Mouse (Mus musculus) ovary, postnatal 14 days (tissue): ENCODE results near the gene Vmn1r188.
"Not testable (repeated sequence)": the region's sequence is repeated elsewhere in the genome, so short reads cannot be mapped to it uniquely, and the experiment has no call there.

ENCODE experiments used
- DNase-seq: peaks from one replicate; pipeline ENCODE4 v3.0.0; 2022; ENCODE audit warnings: low spot score

Gene Vmn1r188

GRCm38 (mm10) chr13:22084140-22084539, at the start of gene Vmn1r188:
Gene Vmn1r188 (plus strand): TSS chr13:22084440.
- not testable (repeated sequence) for DNase-seq

GRCm38 (mm10) chr13:22034443-22035266, 49.6 kb upstream of the Vmn1r188 start:
- DNase-seq, result no peak

DNA sequence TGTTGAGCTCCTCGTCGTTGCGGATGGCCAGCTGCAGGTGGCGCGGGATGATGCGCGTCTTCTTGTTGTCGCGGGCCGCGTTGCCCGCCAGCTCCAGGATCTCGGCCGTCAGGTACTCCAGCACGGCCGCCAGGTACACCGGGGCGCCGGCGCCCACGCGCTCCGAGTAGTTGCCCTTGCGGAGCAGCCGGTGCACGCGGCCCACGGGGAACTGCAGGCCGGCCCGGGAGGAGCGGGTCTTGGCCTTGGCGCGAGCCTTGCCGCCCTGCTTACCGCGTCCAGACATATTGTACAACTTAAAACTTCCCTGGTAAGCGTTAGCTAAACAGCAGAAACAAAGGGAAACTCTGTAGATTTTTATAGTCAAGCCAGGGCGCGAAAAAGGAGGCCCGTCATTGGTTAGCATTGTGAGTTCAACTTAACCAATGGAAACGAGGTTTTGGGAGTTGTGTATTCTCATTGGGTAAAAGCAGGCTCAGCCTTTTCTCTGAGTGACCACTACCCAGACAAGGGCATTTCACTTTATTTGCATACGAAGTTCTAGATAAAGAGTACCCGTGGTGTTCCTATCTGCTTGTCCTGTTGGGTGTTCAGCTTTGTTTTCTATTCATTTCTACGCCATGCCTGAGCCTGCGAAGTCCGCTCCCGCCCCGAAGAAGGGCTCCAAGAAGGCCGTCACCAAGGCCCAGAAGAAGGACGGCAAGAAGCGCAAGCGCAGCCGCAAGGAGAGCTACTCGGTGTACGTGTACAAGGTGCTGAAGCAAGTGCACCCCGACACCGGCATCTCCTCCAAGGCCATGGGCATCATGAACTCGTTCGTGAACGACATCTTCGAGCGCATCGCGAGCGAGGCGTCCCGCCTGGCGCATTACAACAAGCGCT, 48.7 kb upstream of the Vmn1r188 start, which contains the start of the genes Hist1h2ah and Hist1h2bk:
Gene Hist1h2ah (minus strand): TSS at position 302 of the 882 bp plus-strand sequence.
Gene Hist1h2bk (plus strand): TSS at position 604 of the 882 bp plus-strand sequence.
- peak; percentile 73 for DNase-seq

DNA sequence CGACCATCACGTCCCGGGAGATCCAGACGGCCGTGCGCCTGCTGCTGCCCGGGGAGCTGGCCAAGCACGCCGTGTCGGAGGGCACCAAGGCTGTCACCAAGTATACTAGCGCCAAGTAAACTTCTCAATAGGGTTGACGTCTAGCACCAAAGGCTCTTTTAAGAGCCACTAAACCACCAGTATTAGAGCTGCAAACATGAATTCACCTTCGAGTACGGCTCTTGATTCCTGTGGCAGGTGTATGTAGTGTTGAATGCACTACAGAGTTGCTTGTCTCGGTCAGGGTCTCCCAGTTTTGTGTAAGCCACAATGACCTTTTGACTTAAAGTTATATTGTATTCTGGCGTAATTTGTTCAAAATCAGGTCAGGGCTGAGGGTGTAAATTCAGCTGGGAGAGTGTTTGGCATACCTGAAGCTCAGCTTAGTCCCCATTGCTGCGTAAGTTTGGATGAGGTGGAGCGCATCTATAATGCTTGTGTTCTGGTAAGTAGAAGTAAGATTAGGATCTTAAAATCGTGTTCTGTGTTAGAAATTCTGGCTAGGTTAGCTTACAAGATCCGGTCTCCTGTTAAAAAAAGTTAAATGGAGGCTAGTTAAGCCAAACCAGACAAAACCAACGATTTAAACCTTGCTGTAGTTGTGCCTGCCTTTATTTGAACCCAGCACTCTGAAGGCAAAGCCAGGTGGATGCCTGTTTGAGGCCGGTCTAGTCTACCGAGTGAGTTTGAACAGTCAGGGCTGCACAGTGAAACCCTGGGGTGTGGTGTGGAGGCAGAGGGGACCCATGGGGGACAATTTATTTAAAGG, 47.9 kb upstream of the Vmn1r188 start:
- no peak for DNase-seq

DNA sequence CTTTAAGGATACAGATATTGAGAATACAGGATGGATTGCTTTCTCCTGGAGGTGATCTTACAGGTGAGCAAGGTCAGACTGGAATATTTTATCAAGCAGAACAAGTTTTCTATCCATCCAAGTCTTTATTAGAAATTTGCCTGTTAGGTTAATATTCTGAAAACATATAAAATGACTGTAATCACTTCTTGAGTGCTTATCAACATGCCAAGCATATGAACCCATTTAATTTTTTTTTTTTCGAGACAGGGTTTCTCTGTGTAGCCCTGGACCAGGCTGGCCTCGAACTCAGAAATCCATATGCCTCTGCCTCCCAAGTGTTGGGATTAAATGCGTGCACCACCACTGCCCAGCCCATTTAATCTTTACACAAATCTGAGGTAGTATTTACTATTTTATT, 47.3 kb upstream of the Vmn1r188 start:
- no peak for DNase-seq

GRCm38 (mm10) chr13:22037415-22037814, 46.8 kb upstream of the Vmn1r188 start:
- no peak for DNase-seq

- no peak for DNase-seq
These were observed 44.9 kb upstream of the Vmn1r188 start for GRCm38 (mm10) chr13:22039364-22039763.

- no peak for DNase-seq
These were observed 44.2 kb upstream of the Vmn1r188 start for GRCm38 (mm10) chr13:22039951-22040463.

GRCm38 (mm10) chr13:22040464-22041141, 43.6 kb upstream of the Vmn1r188 start:
- DNase-seq, result no peak

DNA sequence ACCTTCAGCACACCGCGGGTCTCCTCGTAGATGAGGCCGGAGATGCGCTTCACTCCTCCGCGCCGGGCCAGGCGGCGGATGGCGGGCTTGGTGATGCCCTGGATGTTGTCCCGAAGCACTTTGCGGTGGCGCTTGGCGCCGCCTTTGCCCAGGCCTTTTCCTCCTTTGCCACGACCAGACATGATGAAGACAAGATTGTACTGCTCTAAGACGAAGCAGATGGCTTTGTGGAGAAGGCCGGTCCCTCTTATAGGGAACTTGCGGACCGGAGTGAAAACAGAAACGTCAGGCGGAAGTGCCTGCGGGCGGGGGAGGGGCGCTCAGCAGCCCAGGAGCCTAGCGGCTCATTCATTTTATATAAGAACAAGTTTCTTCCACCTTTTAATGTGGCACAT, 43.1 kb upstream of the Vmn1r188 start, which contains the start of gene Hist1h4i:
Gene Hist1h4i (minus strand): TSS at position 221 of the 395 bp plus-strand sequence.
- peak; percentile 98 for DNase-seq

DNA sequence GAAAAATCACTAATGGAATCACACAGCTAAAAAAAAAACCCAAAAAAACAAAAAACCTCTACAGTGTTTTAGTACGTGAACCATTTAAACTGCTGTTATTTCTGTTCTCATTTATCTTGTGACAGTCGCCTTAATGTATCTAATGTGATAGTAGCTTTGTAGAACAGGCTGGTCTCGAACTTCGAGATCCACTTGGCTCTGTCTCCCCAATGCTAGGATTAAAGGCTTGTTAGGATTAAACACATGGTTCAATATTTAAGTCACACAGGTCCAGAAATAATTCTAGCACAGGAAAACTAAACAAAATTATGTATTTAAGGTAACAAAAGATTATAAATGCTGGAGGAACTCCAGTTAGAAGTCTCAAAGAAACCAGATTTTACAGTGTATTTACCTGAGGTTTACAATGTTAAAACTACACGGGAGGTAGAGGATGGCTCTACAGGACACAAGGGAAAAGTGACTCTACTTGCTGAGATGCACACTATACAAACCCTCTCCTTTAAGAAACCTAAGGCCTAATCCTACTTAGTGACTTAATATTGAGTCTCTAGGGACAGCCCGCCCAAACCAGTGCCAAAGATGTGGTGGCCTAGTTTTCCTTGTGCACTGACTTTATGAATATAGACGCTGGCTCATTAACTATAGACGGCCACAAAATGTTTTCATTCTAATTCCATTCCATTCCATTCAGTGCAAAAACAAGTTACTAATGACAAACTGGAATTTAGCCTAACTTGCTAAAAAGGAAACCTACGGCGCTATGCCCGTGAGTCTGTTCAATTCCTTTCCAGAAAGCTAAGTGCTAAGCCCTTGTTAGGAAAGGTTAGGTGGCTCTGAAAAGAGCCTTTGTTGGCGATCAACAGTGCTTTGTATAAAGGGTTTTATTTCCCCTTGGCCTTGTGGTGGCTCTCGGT, 42.3 kb upstream of the Vmn1r188 start:
- no peak for DNase-seq

GRCm38 (mm10) chr13:22042568-22043502, 41.4 kb upstream of the Vmn1r188 start, which contains the start of the genes Hist1h2ag and Hist1h2bj:
Gene Hist1h2ag (minus strand): TSS chr13:22042944.
Gene Hist1h2bj (plus strand): TSS chr13:22043214.
- peak; percentile 81 for DNase-seq

GRCm38 (mm10) chr13:22043503-22044431, 40.5 kb upstream of the Vmn1r188 start:
- no peak for DNase-seq

GRCm38 (mm10) chr13:22044432-22045155, 39.6 kb upstream of the Vmn1r188 start:
- DNase-seq, result no peak

DNA sequence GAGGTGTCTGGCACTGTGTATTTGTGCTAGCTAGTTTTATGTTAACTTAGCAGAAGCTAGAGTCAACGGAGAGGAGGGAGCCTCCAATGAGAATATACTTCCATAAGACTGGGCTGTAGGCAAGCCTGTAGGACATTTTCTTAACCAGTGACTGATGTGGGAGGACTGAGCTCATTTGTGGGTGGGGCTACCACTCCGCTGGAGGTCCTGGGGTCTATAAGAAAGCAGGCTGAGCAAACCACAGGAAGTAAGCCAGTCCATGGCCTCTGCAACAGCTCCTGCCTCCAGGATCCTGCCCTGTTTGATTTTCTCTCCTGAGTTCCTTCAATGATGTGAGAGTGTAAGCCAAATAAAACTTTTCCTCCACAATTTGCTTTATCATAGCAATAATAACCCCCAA, 38.9 kb upstream of the Vmn1r188 start:
- no peak for DNase-seq

- DNase-seq, result no peak
These were observed 35.2 kb upstream of the Vmn1r188 start for GRCm38 (mm10) chr13:22049041-22049440.
